Mouse (Mus musculus) kidney, embryonic 16.5 days (tissue): ENCODE results near the gene Cs. TPM values are rescaled to one million over a fixed set of nuclear protein-coding genes. Genes with fewer than 3 reads are reported as not detected.

ENCODE experiments used
- ATAC-seq: fragments of 200-750 bp; cut with Nextera tagmentation; 2 replicates; pipeline ENCODE4 v1.8.0; 2017; ENCODE audit warnings: moderate TSS enrichment; ENCODE audit not compliant: low FRiP score, low TSS enrichment
- H3K27ac ChIP-seq: fragments of 300-500 bp; sonication (generic); 2 replicates; pipeline ENCODE4 v1.5.1; 2014; ENCODE audit warnings: low read length
- H3K27me3 ChIP-seq: fragments of 300-500 bp; sonication (generic); 2 replicates; pipeline ENCODE4 v1.6.1; 2014; ENCODE audit warnings: low read length, control low read depth, mixed read lengths; ENCODE audit not compliant: insufficient read depth
- H3K36me3 ChIP-seq: fragments of 300-500 bp; sonication (generic); 2 replicates; pipeline ENCODE4 v1.6.1; 2014; ENCODE audit warnings: low read length, control low read depth, mixed read lengths; ENCODE audit not compliant: insufficient read depth
- H3K4me1 ChIP-seq: fragments of 300-500 bp; sonication (generic); 2 replicates; pipeline ENCODE4 v1.6.1; 2014; ENCODE audit warnings: low read length, control low read depth, mixed read lengths; ENCODE audit not compliant: insufficient read depth
- H3K4me2 ChIP-seq: fragments of 300-500 bp; sonication (generic); replicated peaks from 2 replicates; pipeline ENCODE4 v1.6.1; 2014; ENCODE audit warnings: low read depth, low read length
- H3K4me3 ChIP-seq: fragments of 300-500 bp; sonication (generic); 2 replicates; pipeline ENCODE4 v1.5.1; 2014; ENCODE audit warnings: mild to moderate bottlenecking, low read length
- H3K9ac ChIP-seq: fragments of 300-500 bp; sonication (generic); replicated peaks from 2 replicates; pipeline ENCODE4 v1.6.1; 2014; ENCODE audit warnings: low read length
- H3K9me3 ChIP-seq: fragments of 300-500 bp; sonication (generic); 2 replicates; pipeline ENCODE4 v1.6.1; 2016; ENCODE audit warnings: low read length, control low read depth
- WGBS: fragments of 180-500 bp; shearing (Covaris S2); extraction: QIAGEN DNeasy Blood & Tissue Kit; methylation state at CpG from one replicate; pipeline ENCODE4 v1.1.7; 2014; 5-methylcytosine and 5-hydroxymethylcytosine counted together
- polyA plus RNA-seq: library from polyadenylated mRNA; unstranded; fragments of >200 nt; fragmentation: Nextera tagmentation; extraction: Ambion mirVana; gene quantifications from 2 replicates; pipeline ENCODE4 v1.2.1, GENCODE M21; 2015

Cs gene
- polyA plus RNA-seq, 1 experiment from 2014 or later, result 244 TPM

DNA sequence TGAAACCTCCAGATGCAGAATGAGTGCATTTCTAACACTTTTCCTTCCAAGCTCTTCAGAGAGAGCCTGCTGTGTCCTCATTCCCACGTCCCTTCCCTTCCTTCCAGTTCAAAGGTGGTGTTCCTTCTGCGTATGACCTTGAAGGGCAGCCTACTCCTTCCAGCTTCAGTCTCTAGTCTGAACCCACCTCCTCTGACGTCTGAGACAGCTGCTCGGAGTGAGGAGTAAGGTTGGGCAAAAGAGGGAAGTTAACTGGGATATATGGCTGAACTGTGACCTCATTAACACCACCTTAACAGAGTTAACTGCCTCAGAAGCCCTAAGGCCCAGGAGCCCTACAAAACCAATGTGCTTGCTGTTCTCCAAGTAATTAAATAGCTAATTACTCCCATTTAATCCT, 33.1 kb downstream of the Cs start:
- no peak for ATAC-seq

DNA sequence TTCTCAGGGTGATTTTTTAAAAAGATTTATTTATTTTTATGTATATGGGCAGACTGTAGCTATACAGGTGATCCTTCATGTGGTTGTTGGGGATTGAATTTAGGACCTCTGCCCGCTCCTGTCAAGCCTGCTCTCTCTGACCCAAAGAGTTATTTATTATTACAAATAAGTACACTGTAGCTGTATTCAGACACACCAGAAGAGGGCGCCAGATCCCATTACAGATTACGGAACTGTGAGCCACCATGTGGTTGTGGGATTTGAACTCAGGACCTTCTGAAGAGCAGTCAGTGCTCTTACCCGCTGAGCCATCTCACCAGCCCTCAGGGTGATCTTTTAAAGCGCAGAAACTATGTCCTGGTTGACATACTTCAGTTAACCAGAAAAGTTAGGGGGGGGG, 34.6 kb downstream of the Cs start:
- Histone ChIP-seq H3K36me3 (no peaks in the 10 kb centered on the region), H3K4me1 (peaks cover 16% of the 10 kb centered on the region), H3K9me3 (0 out of 2 replicates have a peak, but pooled peaks cover 5% of the 10 kb centered on the region), H3K27ac (no peak overlapping the region), H3K4me2 (no peak overlapping the region), H3K4me3 (no peak overlapping the region), H3K9ac (no peak overlapping the region), H3K27me3 (no peaks in the 10 kb centered on the region)
- no peak for ATAC-seq
- 80% methylated on average over 5 of the region's 5 CpGs for WGBS

More for the DNA sequence above, 33.1 kb downstream of the Cs start:
- H3K36me3 ChIP-seq, result no peaks in the 10 kb centered on the region
- H3K9me3 ChIP-seq, result 0 out of 2 replicates have a peak, but pooled peaks cover 5% of the 10 kb centered on the region
- no peaks in the 10 kb centered on the region for H3K27me3 ChIP-seq
- 21% methylated on average over 4 of the region's 4 CpGs for WGBS
- no peak overlapping the region for H3K4me2 ChIP-seq
- H3K4me3 ChIP-seq, result no peak overlapping the region
- H3K4me1 ChIP-seq, result peaks cover 8% of the 10 kb centered on the region
- H3K9ac ChIP-seq, result 0 out of 2 replicates have a peak overlapping the region, but pooled peaks have one; percentile 15
- H3K27ac ChIP-seq, result no peak overlapping the region

DNA sequence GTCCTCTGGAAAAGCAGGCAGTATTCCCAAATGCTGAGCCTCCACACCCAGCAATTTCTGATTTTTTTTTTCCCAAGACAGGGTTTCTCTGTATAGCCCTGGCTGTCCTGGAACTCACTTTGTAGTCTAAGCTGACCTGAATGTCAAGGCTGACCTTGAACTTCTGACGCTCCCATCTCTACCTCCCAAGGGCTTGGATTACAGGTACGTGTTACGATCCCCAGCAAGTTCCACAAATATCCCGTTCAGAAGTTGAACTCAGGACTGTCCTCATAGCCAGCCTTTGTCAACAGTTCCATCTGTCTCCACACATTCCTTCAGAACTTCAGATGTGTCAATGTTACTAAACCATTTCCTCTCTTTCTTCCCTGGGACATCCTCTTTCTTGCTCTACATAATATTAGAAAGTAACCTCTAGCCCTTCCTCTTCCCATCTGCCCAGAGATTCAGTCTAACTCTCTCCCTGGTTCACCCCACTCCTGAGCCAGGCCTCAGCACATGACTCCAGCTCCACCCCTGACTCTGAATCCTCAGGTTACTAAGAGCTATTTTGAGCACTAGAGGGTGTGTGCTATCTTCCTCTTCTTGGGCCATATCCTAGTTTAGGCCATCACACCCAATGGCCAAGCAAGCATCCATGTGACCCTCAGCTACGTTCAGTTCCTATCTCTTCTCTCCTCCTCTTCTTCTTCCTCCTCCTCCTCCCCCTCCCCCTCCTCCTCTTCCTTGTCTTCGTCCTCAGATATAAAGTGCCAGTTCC, 35.6 kb downstream of the Cs start:
- no peaks in the 10 kb centered on the region for H3K36me3 ChIP-seq
- ATAC-seq, result no peak
- H3K9ac ChIP-seq, result no peak overlapping the region
- no peak overlapping the region for H3K27ac ChIP-seq
- H3K4me3 ChIP-seq, result no peak overlapping the region
- no peak overlapping the region for H3K4me2 ChIP-seq
- H3K4me1 ChIP-seq, result peaks cover 13% of the 10 kb centered on the region
- H3K27me3 ChIP-seq, result no peaks in the 10 kb centered on the region
- 0 out of 2 replicates have a peak, but pooled peaks cover 5% of the 10 kb centered on the region for H3K9me3 ChIP-seq
- WGBS, result 64% methylated on average over 6 of the region's 6 CpGs

DNA sequence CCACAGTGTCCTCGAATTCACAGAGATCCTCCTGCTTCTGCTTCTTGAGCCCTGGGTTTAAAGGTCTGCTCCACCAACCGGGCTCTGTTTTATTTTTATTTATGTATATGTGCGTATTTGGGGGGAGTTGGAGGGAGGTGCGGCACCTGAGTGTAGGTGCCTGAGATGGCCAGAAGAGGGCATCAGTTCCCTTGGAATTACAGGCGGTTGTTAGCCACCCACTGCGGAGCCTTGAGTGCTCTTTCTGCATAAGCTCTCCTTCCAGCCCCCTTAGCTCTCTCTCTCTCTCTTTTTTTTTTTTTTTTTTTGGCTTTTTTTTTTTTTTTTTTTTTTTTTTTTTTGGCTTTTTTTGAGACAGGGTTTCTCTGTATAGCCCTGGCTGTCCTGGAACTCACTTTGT, 36.9 kb downstream of the Cs start:
- Histone ChIP-seq H3K4me1 (peaks cover 23% of the 10 kb centered on the region), H3K9ac (no peak overlapping the region), H3K27me3 (no peaks in the 10 kb centered on the region), H3K9me3 (0 out of 2 replicates have a peak, but pooled peaks cover 5% of the 10 kb centered on the region), H3K27ac (no peak overlapping the region), H3K4me3 (no peak overlapping the region), H3K4me2 (no peak overlapping the region), H3K36me3 (peaks cover 5% of the 10 kb centered on the region; the same call in 1 of the 2 replicates)
- WGBS, result 73% methylated on average over 6 of the region's 6 CpGs
- no peak for ATAC-seq

GRCm38 (mm10) chr10:128376099-128376454, 38.5 kb downstream of the Cs start:
- 0 out of 2 replicates have a peak, but pooled peaks cover 5% of the 10 kb centered on the region for H3K9me3 ChIP-seq
- peak overlapping the region; percentile 100 for H3K9ac ChIP-seq
- H3K4me3 ChIP-seq, result peak overlapping the region; percentile 88
- H3K4me2 ChIP-seq, result peak overlapping the region; percentile 89
- peaks cover 23% of the 10 kb centered on the region for H3K4me1 ChIP-seq
- H3K36me3 ChIP-seq, result peaks cover 18% of the 10 kb centered on the region; the same call in 1 of the 2 replicates
- H3K27me3 ChIP-seq, result no peaks in the 10 kb centered on the region
- no peak for ATAC-seq
- WGBS, result 47% methylated on average over 4 of the region's 4 CpGs
- H3K27ac ChIP-seq, result peak overlapping the region; percentile 89

- WGBS, result 0% methylated on average over 43 of the region's 73 CpGs
- peak within 1 kb of the TSS; percentile 89 for H3K4me2 ChIP-seq
- no peaks in the 10 kb centered on the region for H3K27me3 ChIP-seq
- H3K36me3 ChIP-seq, result peaks cover 22% of the 10 kb centered on the region; the same call in 1 of the 2 replicates
- peak within 1 kb of the TSS; percentile 88 for H3K4me3 ChIP-seq
- peak within 1 kb of the TSS; percentile 100 for H3K9ac ChIP-seq
- 0 out of 2 replicates have a peak, but pooled peaks cover 5% of the 10 kb centered on the region for H3K9me3 ChIP-seq
- peak within 1 kb of the TSS; percentile 89 for H3K27ac ChIP-seq
- H3K4me1 ChIP-seq, result peaks cover 23% of the 10 kb centered on the region
- ATAC-seq, result peak; percentile 94
Observed at GRCm38 (mm10) chr10:128376455-128377211, 39.1 kb downstream of the Cs start, which contains the start of gene Ankrd52. TSS of gene Ankrd52 (plus strand) at chr10:128377115.

GRCm38 (mm10) chr10:128377222-128377939, 39.8 kb downstream of the Cs start:
- H3K4me1 ChIP-seq, result peaks cover 23% of the 10 kb centered on the region

DNA sequence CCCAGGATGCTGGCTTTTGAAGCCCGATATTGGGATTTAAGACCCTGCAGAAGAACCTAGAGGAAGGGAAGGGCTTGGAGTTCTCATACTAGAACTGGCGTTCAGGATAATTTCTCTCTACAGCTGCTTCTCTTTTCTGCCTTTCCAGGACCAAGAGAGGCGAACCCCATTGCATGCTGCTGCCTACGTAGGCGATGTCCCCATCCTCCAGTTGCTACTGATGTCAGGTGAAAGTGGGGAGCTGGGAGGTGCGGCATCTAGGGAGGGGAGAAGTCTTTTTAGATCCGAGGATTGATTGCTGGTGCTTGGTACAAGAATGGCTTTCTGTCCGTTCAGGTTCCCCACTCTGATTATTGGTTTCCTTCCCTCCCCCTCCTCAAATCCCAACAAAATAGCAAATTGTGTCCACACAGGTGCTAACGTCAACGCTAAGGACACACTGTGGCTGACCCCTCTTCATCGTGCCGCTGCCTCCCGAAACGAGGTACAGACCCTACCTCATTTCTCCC, 40.5 kb downstream of the Cs start:
- Histone ChIP-seq H3K4me3 (peak overlapping the region; percentile 88), H3K4me2 (peak overlapping the region; percentile 89), H3K36me3 (peaks cover 35% of the 10 kb centered on the region), H3K9ac (peak overlapping the region; percentile 100), H3K27ac (peak overlapping the region; percentile 89), H3K9me3 (0 out of 2 replicates have a peak, but pooled peaks cover 5% of the 10 kb centered on the region), H3K4me1 (peaks cover 23% of the 10 kb centered on the region), H3K27me3 (no peaks in the 10 kb centered on the region)
- ATAC-seq, result no peak
- 49% methylated on average over 14 of the region's 14 CpGs for WGBS

More at GRCm38 (mm10) chr10:128377222-128377939, 39.8 kb downstream of the Cs start:
- Histone ChIP-seq H3K9ac (peak overlapping the region; percentile 100), H3K27ac (peak overlapping the region; percentile 89), H3K27me3 (no peaks in the 10 kb centered on the region), H3K9me3 (0 out of 2 replicates have a peak, but pooled peaks cover 5% of the 10 kb centered on the region), H3K4me3 (peak overlapping the region; percentile 88), H3K36me3 (peaks cover 29% of the 10 kb centered on the region), H3K4me2 (peak overlapping the region; percentile 89)
- 0% methylated on average over 32 of the region's 47 CpGs for WGBS
- peak; percentile 41 for ATAC-seq

- Histone ChIP-seq H3K4me3 (no peak overlapping the region), H3K9me3 (0 out of 2 replicates have a peak, but pooled peaks cover 5% of the 10 kb centered on the region)
Observed at GRCm38 (mm10) chr10:128378462-128378861, 40.9 kb downstream of the Cs start.

More at GRCm38 (mm10) chr10:128378462-128378861, 40.9 kb downstream of the Cs start:
- no peak overlapping the region for H3K27ac ChIP-seq
- H3K4me2 ChIP-seq, result peak overlapping the region; percentile 89
- WGBS, result 60% methylated on average over 2 of the region's 3 CpGs
- peaks cover 23% of the 10 kb centered on the region for H3K4me1 ChIP-seq
- no peak for ATAC-seq
- peaks cover 39% of the 10 kb centered on the region for H3K36me3 ChIP-seq
- H3K9ac ChIP-seq, result peak overlapping the region; percentile 100
- no peaks in the 10 kb centered on the region for H3K27me3 ChIP-seq
